Mouse (Mus musculus) cortical plate, adult 2 months (tissue): ENCODE data around the gene 2210011C24Rik.

Experiments
- CTCF ChIP-seq: fragments of 200-500 bp; IDR thresholded peaks from 2 replicates; pipeline ENCODE4 v1.5.1; 2011; ENCODE audit warnings: mild to moderate bottlenecking, control low read depth, low read length; ENCODE audit not compliant: insufficient read depth; ENCODE audit errors: extremely low read depth
- POLR2A ChIP-seq: fragments of 200-500 bp; IDR thresholded peaks from 2 replicates; pipeline ENCODE4 v1.6.1; 2011; ENCODE audit warnings: mild to moderate bottlenecking, low read length, control low read depth; ENCODE audit not compliant: insufficient read depth; ENCODE audit errors: extremely low read depth

DNA sequence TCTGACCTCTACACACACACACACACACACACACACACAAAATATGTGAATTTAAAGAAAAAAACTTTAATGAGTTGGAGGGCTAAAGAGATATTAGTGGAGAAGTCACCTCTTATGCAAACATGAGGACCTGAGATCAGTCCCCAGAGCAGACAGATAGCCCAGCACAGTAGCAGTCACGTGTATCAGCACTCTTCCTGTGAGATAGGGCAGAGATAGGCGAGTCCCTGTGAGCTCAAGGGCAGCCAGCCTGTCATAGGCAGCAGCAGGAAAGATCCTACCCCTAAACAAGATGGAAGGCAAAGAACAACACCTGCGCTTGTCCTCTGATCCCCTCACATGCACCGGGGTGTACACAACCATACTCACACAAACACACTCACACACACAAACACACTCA, 29.5 kb downstream of the 2210011C24Rik start:
- TF ChIP-seq POLR2A (no peak), CTCF (no peak)
